Mouse (Mus musculus) liver, adult 2 months (tissue): Measurements from ENCODE around the gene Hdac4.

Experiments used
- CTCF ChIP-seq: fragments of 200-500 bp; IDR thresholded peaks from 2 replicates; pipeline ENCODE4 v1.5.1; 2011; ENCODE audit warnings: low read depth, low read length, control low read depth
- POLR2A ChIP-seq: fragments of 200-500 bp; IDR thresholded peaks from 2 replicates; pipeline ENCODE4 v1.6.1; 2011; ENCODE audit warnings: low read length, control low read depth; ENCODE audit not compliant: insufficient read depth; ENCODE audit errors: extremely low read depth

DNA sequence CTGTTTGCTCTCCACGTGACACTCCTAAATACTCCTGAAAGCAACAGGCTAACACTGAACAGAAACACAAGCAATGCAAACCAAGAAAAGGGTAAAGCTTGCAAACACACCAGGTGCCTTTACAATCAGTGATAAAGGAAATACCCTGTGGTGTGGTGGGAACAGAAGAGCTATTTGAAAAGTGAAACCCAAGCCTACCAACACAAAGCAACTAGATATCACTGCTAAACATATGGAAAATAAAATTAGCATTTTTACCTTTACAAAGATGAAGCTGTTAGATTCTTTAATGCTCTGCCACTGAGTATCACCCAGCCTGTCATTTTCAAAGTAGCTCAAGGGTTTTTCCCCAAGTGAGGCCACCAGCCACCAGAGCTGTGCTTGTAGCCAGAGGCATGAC is 191.4 kb downstream of the Hdac4 start:
- TF ChIP-seq POLR2A (no peak), CTCF (no peak)
